Mouse (Mus musculus) large intestine, adult 2 months (tissue): Measurements from ENCODE around the gene Gnas. TPM values are rescaled to one million over a fixed set of nuclear protein-coding genes. Genes with fewer than 3 reads are reported as not detected.
"Not testable (repeated sequence)": the region's sequence is repeated elsewhere in the genome, so short reads cannot be mapped to it uniquely, and the experiment has no call there.

ENCODE experiments used
- DNase-seq: peaks from one replicate; pipeline ENCODE4 v3.0.0-alpha.2; 2012; ENCODE audit warnings: low read depth, low spot score
- WGBS: fragments of 180-500 bp; shearing (Covaris S2); methylation state at CpG from one replicate; pipeline ENCODE4 v1.1.7; 2018; 5-methylcytosine and 5-hydroxymethylcytosine counted together
- polyA plus RNA-seq: library from polyadenylated mRNA; depleted of rRNA; stranded (reverse); fragments of >200 nt; gene quantifications from 2 replicates; pipeline ENCODE4 v1.2.3, GENCODE M21; 2012

Gene Gnas
- polyA plus RNA-seq, 1 experiment: 546 TPM

DNA sequence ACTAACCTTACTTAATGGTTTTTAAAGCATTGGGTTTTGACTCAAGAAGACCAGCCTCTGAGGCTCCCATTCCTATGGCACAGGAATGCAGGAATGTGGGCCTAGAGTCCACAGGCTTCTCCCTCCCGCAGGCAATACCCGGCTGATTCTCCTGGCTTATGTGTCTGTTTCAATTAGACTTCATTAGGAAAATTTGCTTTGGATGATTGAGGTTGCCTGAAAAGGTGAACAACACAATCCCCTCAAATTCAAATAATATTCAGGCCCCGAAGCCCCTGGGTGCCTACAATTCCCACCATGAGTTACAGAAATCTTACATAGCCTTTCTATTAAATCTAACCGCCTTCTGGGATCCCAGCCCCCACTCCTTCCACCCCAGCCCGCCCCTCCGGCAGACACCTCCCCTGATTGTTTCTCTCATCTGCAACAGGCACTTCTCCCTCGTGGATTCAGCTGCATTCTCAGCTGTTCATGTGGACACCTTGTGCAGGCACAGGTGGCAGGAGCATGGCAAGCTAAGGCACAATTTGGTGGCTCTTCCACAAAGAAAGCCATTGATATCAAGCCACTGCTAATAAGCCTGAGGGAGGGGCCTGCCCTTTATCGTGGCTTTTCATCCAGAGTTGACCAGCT lies 7.0 kb downstream of the Gnas start:
- no peak for DNase-seq
- WGBS: 62% methylated on average over 8 of the region's 8 CpGs

DNA sequence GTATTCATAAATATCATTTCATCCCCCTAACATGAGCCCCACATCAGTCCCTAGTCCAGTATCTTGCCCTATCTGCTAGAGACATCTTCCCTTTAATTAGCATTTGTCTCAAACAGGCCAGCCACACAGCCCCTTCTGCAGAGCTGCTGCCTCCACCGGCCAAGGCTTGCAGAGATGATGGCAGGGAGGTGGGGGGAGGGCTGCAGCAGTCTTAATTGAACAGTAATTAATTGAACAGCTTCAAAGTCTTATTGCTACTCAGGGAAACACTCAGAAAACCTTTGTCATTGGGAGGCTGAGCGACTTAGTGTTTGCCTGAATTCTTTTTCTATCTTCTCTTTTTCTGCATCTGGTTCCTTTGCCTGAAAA lies 7.5 kb downstream of the Gnas start:
- no peak for DNase-seq
- 56% methylated on average over 2 of the region's 2 CpGs for WGBS

DNA sequence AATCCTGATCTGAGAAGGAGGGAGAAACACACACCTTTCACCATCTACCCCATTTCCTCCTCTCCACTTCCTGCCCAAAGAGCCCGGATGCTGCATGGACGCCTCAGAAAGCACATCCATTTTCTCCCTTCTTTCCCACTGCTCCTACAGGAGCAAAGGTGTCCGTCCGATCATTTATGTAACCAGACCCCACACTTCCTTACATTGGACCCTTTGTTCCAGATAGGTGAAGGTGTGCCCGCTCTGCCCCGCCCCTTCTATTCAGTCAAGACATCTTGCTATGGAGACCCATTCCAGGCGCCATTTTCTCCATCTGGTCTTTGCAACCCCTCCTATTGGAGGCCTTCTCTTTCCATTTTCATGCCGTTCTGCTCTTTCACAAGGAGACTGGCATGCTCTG lies 10.3 kb downstream of the Gnas start:
- no peak for DNase-seq
- WGBS: 57% methylated on average over 8 of the region's 8 CpGs

DNA sequence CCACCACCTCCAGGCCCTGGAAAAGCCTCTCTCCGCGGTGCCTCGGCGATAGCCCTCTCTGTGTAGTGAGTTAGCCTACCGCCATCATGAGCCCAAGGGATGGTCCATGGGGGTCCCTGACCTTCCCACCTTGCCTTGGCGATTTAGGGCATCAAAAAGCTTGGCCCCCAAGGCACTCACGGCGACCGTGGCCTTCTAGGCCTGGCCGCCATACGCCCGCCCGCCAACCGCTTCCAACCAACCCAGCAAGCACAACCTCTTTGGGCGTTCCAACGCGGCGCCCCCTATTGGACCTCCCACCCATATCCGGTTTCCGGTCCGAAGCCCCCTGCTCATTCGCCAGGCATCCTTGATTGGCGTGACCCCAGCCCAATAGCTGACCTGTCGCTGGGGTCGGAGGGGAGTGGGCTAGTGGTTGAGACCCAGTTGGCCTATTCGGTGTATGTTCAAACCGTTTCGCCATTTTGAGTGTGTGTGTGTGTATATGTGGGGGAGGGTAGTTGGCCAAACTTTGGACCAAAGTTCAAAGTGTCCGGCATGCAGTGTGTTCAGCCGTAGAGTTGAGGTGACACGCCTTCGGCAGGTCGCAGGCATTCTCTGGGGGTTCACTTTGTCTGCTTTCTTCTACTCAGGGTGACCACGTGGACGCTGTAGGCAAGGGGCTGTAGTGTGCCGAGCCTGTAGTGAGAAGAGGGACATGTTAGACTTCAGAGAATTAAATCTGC lies 11.2 kb downstream of the Gnas start:
- WGBS: 59% methylated on average over 36 of the region's 36 CpGs
- no peak for DNase-seq

DNA sequence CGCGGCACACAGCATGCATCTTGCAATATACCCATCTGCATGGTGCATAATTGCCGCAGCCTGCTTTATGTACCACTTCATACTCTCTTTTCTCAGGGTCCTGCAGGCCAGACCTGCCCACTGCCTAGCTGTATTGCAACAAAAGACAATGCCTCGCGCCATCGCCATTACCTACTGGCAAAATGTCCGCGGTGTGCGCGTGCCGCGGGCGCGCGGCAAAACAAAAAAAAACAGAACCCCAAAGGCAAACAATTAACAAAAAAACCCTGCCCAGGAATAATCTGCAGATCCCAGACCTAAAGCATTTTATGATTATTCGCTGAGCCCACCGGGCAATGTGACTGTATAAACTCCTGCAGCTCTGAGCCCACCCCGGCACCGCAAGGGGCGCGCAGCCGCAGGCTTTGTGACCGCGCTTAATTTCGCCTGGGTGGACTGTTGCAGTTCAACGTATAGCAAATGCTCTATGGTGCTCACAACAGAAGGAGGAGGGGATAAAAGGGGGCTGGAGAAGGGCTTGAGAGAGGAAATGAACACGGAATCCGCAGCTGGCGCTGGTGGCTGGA lies 11.9 kb downstream of the Gnas start:
- DNase-seq: no peak
- WGBS: 46% methylated on average over 29 of the region's 29 CpGs

DNA sequence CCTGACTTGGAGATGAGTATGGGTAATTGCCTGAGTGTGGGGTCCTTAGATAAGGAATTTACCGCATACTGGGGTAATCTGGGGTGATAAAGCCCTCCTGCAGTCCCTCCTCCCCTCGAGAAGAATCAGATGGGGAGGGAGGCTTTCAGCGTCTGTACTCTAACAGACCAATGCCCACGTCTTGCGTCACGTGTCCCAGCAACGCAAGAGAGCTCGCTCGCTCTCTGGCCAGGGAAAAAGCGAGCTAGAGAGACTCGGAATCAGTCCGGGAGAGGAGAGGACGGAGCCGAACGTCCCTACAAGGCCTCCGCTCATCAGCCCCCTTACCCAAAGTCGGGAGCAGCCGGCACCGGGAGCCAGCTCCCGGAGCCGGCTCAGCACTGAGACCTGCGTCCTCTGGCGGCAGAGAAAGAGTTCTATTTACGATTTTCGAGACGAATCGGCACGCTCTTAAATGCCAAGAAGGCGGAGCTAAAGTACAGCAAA lies 13.0 kb downstream of the Gnas start:
- DNase-seq: no peak
- WGBS: 45% methylated on average over 29 of the region's 29 CpGs

DNA sequence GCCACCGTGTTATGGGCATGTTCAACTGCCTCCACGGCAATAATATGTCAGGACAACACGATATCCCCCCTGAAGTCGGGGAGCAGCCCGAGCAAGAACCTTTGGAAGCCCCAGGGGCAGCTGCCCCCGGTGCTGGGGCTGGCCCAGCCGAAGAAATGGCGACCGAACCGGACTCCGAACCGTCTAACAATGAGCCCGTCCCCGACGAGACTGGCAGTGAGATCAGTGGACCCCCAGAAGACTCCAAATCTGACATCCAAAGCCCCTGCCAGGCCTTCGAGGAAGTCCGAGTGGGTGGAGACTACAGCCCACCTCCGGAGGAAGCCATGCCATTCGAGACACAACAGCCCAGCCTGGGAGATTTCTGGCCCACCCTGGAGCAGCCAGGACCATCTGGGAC lies 13.7 kb downstream of the Gnas start:
- no peak for DNase-seq
- 67% methylated on average over 19 of the region's 19 CpGs for WGBS

DNA sequence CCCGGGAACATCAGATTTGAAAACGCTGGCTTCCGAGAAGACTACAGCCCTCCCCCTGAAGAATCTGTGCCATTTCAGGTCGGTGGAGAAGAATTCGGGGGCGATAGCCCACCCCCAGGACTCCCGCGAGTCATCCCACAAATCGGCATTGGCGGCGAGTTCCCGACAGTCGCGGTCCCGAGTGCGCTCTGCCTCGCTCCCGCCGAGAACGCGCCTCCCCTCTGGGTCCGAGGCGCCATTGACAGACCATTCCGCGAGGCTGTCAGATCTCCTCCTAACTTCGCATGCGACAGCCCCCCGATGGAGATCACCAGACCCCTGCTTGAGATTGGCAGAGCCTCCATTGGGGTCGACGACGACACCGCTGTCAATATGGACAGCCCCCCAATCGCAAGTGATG lies 14.4 kb downstream of the Gnas start:
- WGBS: 46% methylated on average over 33 of the region's 33 CpGs

DNA sequence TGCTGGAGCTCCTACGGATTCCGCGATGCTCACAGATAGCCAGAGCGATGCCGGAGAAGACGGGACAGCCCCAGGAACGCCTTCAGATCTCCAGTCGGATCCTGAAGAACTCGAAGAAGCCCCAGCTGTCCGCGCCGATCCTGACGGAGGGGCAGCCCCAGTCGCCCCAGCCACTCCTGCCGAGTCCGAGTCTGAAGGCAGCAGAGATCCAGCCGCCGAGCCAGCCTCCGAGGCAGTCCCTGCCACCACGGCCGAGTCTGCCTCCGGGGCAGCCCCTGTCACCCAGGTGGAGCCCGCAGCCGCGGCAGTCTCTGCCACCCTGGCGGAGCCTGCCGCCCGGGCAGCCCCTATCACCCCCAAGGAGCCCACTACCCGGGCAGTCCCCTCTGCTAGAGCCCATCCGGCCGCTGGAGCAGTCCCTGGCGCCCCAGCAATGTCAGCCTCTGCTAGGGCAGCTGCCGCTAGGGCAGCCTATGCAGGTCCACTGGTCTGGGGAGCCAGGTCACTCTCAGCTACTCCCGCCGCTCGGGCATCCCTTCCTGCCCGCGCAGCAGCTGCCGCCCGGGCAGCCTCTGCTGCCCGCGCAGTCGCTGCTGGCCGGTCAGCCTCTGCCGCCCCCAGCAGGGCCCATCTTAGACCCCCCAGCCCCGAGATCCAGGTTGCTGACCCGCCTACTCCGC lies 15.1 kb downstream of the Gnas start:
- WGBS: 56% methylated on average over 48 of the region's 48 CpGs
- no peak for DNase-seq

More for the DNA sequence above, 14.4 kb downstream of the Gnas start:
- no peak for DNase-seq

DNA sequence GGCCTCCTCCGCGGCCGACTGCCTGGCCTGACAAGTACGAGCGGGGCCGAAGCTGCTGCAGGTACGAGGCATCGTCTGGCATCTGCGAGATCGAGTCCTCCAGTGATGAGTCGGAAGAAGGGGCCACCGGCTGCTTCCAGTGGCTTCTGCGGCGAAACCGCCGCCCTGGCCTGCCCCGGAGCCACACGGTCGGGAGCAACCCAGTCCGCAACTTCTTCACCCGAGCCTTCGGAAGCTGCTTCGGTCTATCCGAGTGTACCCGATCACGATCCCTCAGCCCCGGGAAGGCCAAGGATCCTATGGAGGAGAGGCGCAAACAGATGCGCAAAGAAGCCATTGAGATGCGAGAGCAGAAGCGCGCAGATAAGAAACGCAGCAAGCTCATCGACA lies 15.6 kb downstream of the Gnas start:
- 45% methylated on average over 34 of the region's 34 CpGs for WGBS
- DNase-seq: no peak

DNA sequence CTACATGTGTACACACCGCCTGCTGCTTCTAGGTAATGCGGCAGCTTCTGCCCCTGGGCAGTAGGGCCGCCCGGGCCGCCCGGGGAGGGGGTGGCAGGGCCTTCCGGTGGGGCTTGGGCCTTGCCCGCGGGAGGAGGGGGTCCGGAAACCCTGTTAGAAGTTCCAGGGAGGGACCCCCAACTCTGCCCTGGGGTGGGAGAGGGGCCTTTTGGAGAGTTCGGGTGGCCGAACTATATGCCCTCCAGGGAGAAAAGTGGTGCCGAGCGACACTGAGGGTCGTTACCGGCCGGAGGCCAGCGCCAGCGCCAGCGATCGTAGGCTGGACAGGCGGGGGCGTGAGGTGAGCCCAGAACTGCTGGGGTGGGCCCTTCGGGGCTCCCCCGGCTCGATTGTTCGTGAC lies 16.1 kb downstream of the Gnas start:
- WGBS: 59% methylated on average over 27 of the region's 27 CpGs
- no peak for DNase-seq

DNA sequence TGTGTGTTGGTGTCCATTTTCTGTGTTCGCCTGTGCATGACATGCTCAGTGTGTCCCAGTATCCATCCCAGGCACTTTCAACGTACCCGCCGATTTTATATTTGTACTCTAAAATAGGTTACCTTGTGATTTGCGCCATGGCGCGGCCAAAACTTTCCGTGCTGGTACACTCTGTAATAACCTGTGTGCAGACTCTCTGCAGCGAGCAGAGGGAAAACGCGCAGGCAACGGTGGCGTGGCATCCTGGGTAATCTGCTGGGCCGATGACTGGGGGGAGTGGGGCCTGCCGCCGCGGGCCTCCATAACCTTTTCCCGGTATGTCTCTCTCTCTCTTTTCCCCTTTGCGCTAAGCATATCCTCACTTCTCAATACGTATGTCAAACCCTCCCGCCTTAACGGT lies 16.5 kb downstream of the Gnas start:
- no peak for DNase-seq
- WGBS: 57% methylated on average over 22 of the region's 22 CpGs

DNA sequence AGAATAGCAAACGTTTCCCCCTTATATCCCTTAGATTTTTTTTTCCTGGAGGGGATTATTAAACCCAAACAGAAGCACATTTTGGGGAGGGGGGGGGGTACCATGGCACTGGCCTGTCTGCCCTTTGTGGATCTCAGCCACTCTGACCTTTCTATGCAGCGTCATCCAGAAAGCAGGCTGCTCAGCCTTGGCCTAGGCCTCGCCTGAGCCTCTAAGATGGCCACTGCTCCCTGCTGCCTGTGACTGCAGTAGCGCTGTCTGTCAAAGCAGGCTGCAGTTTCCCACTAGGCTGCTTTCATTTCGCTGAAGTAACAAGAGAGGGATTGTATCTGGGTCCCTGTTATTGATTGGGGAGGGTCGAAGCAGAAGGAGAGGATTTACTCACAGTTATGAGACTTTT lies 18.4 kb downstream of the Gnas start:
- 66% methylated on average over 6 of the region's 6 CpGs for WGBS
- DNase-seq: no peak

DNA sequence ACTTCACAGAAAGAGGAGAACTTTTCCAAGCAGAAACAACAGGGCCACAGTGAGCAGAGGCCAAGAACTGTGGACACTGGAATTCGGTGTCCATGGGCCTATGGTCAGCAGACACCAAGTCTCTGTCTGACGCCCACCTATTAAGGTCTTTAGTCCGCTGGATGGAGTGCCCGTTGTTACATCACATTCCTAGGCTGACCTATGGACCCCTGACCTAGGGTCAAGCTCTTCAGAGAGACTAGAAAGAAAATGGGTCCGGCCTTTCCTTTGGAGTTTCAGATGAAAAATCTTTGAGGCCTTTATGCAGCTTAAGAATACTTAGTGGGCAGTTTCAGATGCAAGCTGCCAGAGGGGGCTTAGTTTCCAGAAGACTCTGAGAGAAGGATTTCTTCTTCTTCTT lies 21.5 kb downstream of the Gnas start:
- WGBS: 26% methylated on average over 5 of the region's 5 CpGs
- no peak for DNase-seq

DNA sequence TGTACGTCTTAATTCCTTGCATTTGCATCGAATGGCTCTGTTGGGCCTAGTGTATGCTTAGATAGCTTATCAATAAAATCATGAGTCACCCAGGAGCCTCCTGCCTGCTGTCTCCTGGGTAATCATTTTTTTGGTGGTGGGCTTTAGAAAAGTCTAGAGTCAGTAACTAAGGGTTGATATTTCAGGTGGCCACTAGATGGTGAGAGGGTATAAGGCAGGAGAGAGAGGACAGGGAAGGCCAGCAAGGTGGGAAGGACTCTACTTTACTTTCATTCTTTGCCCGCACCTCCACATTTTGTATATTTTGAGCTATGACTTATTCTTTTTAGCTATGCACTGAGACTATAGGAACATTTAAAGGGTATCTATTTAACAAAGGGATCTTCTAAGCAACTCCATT lies 23.8 kb downstream of the Gnas start:
- no peak for DNase-seq
- WGBS: 63% methylated on average over 3 of the region's 3 CpGs

DNA sequence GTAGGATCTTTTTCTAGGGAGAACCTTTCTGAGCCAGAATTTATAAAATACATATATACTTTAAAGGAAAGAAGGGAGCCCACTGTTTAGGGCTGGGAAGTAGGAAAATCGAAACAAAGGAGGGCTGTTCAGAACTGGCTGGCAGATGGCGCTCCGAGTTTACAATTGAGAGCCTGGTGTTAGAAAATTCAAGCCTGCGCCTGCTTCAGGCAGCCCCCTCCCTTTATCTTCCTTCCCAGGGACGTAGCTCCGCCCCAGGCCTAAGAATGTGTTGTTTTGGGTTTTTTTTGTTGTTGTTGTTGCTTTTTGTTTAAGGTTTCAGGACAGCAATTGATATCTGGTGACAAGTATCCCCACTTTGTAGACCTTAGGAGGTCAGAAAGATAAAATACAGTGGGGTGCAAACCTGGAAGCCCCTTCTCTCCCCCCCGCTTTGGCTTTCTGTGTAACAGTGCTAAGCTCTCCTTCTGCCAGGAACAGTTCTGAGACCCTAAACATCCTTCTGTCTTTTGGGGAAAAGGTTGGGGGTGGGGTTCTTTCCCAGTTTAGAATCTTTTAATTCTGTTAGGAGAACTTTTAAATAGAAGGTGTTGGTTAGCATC lies 26.9 kb downstream of the Gnas start:
- no peak for DNase-seq
- 21% methylated on average over 7 of the region's 7 CpGs for WGBS

DNA sequence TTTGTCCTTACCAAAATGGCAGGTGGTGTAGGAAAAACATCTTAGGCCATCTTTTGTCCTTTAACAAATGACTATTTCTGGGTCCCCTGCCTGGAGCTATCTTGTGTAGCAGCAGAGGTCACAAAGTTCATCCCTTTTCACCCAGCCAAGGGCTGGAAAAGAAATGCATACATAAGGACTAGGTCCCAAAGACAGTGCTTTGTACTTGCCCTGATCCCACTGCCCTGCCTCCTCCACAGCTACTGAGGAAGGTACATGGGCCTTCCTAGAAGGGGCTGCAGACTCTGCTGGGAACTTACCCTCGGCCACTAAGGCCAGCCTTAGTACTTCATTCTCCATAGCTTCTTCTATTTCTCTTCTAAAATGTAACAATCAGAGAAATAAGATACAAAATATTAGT lies 27.5 kb downstream of the Gnas start:
- 88% methylated on average over 1 of the region's 1 CpGs for WGBS
- DNase-seq: no peak

DNA sequence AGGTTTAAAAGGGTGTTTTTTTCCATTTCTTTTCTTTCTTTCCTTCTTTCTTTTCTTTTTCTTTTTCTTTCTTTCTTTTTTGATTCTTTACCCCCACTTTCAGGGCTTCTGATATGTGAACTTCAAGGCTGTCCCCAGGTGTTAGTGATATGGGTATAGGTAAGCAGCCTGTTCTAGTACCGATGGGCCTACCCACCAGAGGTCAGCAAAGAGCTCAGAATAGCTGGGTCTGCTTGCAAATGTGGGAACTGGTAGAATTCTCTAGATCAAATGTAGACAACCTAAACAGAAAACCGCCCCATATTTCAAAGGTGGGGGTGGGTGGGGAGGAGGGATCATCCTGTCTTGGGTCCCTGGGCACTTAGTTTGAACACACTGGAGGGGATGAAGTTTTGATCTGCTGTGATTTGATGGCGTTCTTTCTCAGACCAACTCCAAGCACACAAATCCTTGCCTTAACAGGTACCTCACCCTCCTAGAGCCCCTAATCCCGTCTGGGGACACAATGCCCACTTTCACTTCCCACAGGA lies 28.1 kb downstream of the Gnas start:
- 24% methylated on average over 4 of the region's 4 CpGs for WGBS

DNA sequence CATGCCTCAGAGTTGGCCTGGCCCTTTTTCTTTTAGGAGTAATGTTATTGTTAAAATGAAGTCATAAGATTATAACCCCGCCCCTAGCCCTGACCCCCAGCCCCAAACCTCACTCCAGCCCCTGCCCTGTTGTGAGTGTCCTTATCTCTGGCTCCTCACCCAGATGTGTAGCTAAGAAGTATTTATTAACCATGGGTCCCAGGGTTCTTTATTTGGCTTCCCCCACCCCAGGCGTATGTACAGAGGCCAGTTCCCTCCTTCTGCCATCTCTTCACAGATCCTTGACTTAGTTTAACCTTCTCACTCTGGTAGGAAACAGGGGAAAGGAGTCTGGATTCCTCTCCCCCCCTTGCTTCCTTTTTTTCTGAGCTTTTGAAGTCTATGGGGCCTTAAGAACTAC lies 28.5 kb downstream of the Gnas start:
- no peak for DNase-seq
- 77% methylated on average over 2 of the region's 2 CpGs for whole genome bisulfite sequencing

More for the DNA sequence above, 28.1 kb downstream of the Gnas start:
- no peak for DNase-seq

DNA sequence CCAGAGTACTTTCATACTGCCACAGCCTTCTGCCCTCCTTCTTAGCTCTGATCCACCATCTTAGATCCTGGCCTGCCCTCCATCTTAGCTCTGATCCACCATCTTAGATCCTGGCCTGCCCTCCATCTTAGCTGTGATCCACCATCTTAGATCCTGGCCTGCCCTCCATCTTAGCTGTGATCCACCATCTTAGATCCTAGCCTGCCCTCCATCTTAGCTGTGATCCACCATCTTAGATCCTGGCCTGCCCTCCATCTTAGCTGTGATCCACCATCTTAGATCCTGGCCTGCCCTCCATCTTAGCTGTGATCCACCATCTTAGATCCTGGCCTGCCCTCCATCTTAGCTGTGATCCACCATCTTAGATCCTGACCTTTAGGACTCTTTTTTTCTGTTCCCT lies 31.3 kb downstream of the Gnas start:
- not testable (repeated sequence) for DNase-seq
